Mouse (Mus musculus) liver, postnatal 0 days (tissue): ENCODE measurements at regions not wholly inside any gene's neighbourhood (a gene's known extent, or its start where the extent isn't known, plus 50 kb on each side); places are given as distances from the start of the nearest gene placed in this dataset.

Experiments used
- ATAC-seq: fragments of 200-750 bp; cut with Nextera tagmentation; 2 replicates; pipeline ENCODE4 v1.8.0; 2017; ENCODE audit warnings: mild to moderate bottlenecking, moderate library complexity
- DNase-seq: peaks from one replicate; pipeline ENCODE4 v3.0.0-alpha.2; 2016
- H3K27ac ChIP-seq: fragments of 300-500 bp; sonication (generic); 2 replicates; pipeline ENCODE4 v1.5.1; 2014; ENCODE audit warnings: antibody characterized with exemption, moderate library complexity, mild to moderate bottlenecking, low read depth
- H3K27me3 ChIP-seq: fragments of 300-500 bp; sonication (generic); 2 replicates; pipeline ENCODE4 v1.6.1; 2014; ENCODE audit warnings: low read length, control low read depth, mixed read lengths; ENCODE audit not compliant: insufficient read depth
- H3K36me3 ChIP-seq: fragments of 300-500 bp; sonication (generic); replicated peaks from 2 replicates; pipeline ENCODE4 v1.6.1; 2014; ENCODE audit warnings: mild to moderate bottlenecking, control low read depth, low read length, moderate library complexity, mixed read lengths; ENCODE audit not compliant: insufficient read depth
- H3K4me1 ChIP-seq: fragments of 300-500 bp; sonication (generic); 2 replicates; pipeline ENCODE4 v1.6.1; 2014; ENCODE audit warnings: antibody characterized with exemption, mild to moderate bottlenecking, control low read depth; ENCODE audit not compliant: insufficient read depth
- H3K4me2 ChIP-seq: fragments of 300-500 bp; sonication (generic); 2 replicates; pipeline ENCODE4 v1.6.1; 2014; ENCODE audit warnings: low read depth, mild to moderate bottlenecking, low read length, moderate library complexity, mixed read lengths
- H3K4me3 ChIP-seq: fragments of 300-500 bp; sonication (generic); 2 replicates; pipeline ENCODE4 v1.5.1; 2014; ENCODE audit warnings: low read depth, low read length
- H3K9ac ChIP-seq: fragments of 300-500 bp; sonication (generic); replicated peaks from 2 replicates; pipeline ENCODE4 v1.6.1; 2014; ENCODE audit warnings: mild to moderate bottlenecking, moderate library complexity
- H3K9me3 ChIP-seq: fragments of 300-500 bp; sonication (generic); 2 replicates; pipeline ENCODE4 v1.6.1; 2016; ENCODE audit warnings: mild to moderate bottlenecking, control low read depth, low read length, mixed read lengths
- CTCF ChIP-seq: sonication (generic); IDR thresholded peaks from 2 replicates; pipeline ENCODE4 v1.5.1; 2016; ENCODE audit warnings: antibody characterized with exemption, low read depth
- EP300 ChIP-seq: IDR thresholded peaks from 2 replicates; pipeline ENCODE4 v1.6.1; 2016; ENCODE audit warnings: antibody characterized with exemption, low read depth, mild to moderate bottlenecking
- WGBS: fragments of 180-500 bp; shearing (Covaris S2); extraction: QIAGEN DNeasy Blood & Tissue Kit; methylation state at CpG from one replicate; pipeline ENCODE4 v1.1.7; 2014; ENCODE audit not compliant: insufficient replicate concordance; 5-methylcytosine and 5-hydroxymethylcytosine counted together

DNA sequence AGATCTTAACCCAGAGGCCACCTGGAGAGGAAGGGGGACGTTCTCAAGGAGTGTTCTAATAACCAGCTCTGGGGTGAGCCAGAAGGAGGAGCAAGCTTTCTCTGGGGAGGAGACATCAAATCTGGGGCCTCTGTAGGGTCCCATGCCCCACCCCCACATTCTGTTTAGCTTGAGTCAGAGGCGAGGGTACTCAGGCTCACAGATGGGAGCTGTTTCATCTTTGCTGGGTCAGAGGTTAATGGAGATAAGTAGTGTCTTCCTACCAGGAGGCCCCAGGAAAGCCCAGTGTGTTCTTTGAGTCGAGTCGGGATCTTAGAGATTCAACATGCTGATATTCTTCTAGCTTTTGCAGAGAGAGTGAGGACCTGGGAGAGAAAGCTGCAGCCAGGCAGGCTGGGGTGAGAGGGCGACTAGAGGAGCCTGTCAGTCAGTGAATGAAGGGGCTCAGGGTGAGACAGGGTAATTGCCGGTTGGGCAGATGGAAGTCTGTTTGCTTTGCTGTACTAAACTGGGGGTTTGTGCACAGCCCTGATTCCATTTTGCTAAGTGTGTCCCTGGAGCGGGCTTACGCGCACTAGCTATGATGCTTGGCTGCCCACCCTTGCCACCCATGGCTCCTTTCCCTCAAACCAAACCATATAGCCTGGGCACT is 124.0 kb downstream of the Dact1 start:
- no peaks in the 10 kb centered on the region for H3K27me3 ChIP-seq
- no peak for ATAC-seq
- no peak for DNase-seq
- peaks cover 5% of the 10 kb centered on the region for H3K4me1 ChIP-seq
- no peaks in the 10 kb centered on the region for H3K36me3 ChIP-seq
- TF ChIP-seq EP300 (no peak), CTCF (no peak)
- 55% methylated on average over 9 of the region's 9 CpGs for WGBS
- no peak overlapping the region for H3K4me3 ChIP-seq
- no peak overlapping the region for H3K27ac ChIP-seq
- no peak overlapping the region for H3K9ac ChIP-seq
- H3K4me2 ChIP-seq, result no peak overlapping the region
- no peaks in the 10 kb centered on the region for H3K9me3 ChIP-seq

- Histone ChIP-seq H3K27me3 (no peaks in the 10 kb centered on the region), H3K27ac (no peak overlapping the region), H3K4me2 (no peak overlapping the region), H3K4me3 (no peak overlapping the region), H3K9ac (no peak overlapping the region), H3K9me3 (no peaks in the 10 kb centered on the region), H3K4me1 (peaks cover 5% of the 10 kb centered on the region), H3K36me3 (no peaks in the 10 kb centered on the region)
- peak; percentile 47 for ATAC-seq
- WGBS, result 10% methylated on average over 6 of the region's 6 CpGs
- DNase-seq, result peak; percentile 37
- TF ChIP-seq CTCF (peak; percentile 52), EP300 (no peak)
Measured at GRCm38 (mm10) chr12:71438254-71438653, 128.6 kb downstream of the Dact1 start.

DNA sequence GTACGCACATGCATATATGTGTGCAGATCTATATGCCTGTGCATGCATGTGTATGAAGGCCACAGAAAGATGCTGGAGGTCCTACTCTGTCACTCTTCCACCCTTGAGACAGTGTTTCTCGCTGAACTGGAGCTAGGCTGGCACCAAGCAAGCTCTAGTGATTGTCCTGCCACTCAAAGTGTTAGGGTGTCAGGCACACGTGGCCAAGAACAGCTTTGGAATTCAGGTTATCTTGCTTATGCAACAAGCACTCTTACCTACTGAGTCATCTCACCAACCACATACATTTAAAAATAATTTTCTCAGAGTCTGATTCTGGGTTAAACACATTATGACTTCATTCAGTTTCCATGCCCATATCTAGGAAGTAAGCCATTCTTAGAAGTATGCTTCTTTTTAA is 131.2 kb downstream of the Dact1 start:
- Histone ChIP-seq H3K36me3 (no peaks in the 10 kb centered on the region), H3K27me3 (no peaks in the 10 kb centered on the region), H3K4me2 (no peak overlapping the region), H3K4me1 (peaks cover 5% of the 10 kb centered on the region), H3K9me3 (no peaks in the 10 kb centered on the region), H3K9ac (no peak overlapping the region), H3K4me3 (no peak overlapping the region), H3K27ac (no peak overlapping the region)
- TF ChIP-seq CTCF, result no peak
- no peak for TF ChIP-seq EP300
- ATAC-seq (no peak), DNase-seq (no peak)
- WGBS, result 67% methylated on average over 3 of the region's 3 CpGs

DNA sequence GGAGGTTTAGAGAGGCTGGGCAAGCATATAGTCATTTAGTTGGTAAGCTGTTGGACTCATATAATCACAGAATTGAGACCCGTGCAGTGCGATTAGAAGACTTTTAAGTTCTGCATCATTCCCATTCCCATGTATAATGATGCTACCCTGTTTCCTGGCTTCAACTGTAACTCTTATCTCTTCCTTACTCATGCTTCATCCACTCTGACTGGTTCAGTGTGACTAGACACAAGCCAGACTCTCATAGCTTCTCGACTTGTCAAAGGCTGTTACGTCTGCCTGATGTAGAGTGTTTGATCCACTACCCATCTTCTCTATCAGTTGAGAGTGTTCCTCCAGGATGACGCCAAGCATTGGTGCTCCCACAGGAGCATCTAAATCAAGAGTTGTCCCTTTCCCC is 131.6 kb downstream of the Dact1 start:
- Histone ChIP-seq H3K9ac (no peak overlapping the region), H3K9me3 (no peaks in the 10 kb centered on the region), H3K4me1 (peaks cover 5% of the 10 kb centered on the region), H3K4me2 (no peak overlapping the region), H3K4me3 (no peak overlapping the region), H3K27ac (no peak overlapping the region), H3K36me3 (no peaks in the 10 kb centered on the region), H3K27me3 (no peaks in the 10 kb centered on the region)
- TF ChIP-seq CTCF (no peak), EP300 (no peak)
- WGBS, result 65% methylated on average over 5 of the region's 5 CpGs
- DNase-seq (no peak), ATAC-seq (no peak)

GRCm38 (mm10) chr12:71446177-71446891 is 136.7 kb downstream of the Dact1 start:
- no peaks in the 10 kb centered on the region for H3K9me3 ChIP-seq
- H3K27me3 ChIP-seq, result no peaks in the 10 kb centered on the region
- 0 out of 2 replicates have a peak, but pooled peaks cover 5% of the 10 kb centered on the region for H3K4me1 ChIP-seq
- H3K27ac ChIP-seq, result 0 out of 2 replicates have a peak overlapping the region, but pooled peaks have one; percentile 1
- TF ChIP-seq EP300 (no peak), CTCF (no peak)
- no peaks in the 10 kb centered on the region for H3K36me3 ChIP-seq
- 0 out of 2 replicates have a peak, but pooled peaks have one; percentile 15 for ATAC-seq
- DNase-seq, result no peak
- no peak overlapping the region for H3K9ac ChIP-seq
- H3K4me2 ChIP-seq, result no peak overlapping the region
- no peak overlapping the region for H3K4me3 ChIP-seq
- WGBS, result 43% methylated on average over 8 of the region's 8 CpGs

DNA sequence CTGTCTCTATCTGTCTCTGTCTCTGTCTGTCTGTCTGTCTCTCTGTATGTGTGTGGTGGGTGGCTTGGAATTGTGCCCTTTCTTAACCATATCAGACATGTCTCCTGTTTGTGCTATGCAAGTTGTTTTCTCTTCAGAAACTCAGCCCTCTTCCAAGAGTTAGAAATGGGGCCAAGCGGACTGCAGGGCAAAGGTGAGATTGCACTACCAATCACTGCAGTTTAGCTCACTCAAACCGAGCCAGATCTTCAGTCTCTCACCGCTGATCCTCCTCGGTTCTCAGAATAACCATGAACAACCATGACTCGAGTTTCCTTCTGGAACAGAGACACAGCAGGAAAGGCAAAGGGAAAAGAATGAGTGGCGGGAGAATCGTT is 137.2 kb downstream of the Dact1 start:
- H3K27me3 ChIP-seq, result no peaks in the 10 kb centered on the region
- no peaks in the 10 kb centered on the region for H3K36me3 ChIP-seq
- DNase-seq, result peak; percentile 17
- TF ChIP-seq CTCF, result no peak
- no peak for TF ChIP-seq EP300
- H3K9ac ChIP-seq, result no peak overlapping the region
- ATAC-seq, result peak; percentile 43; the same call in 1 of the 2 replicates
- no peaks in the 10 kb centered on the region for H3K9me3 ChIP-seq
- 28% methylated on average over 7 of the region's 7 CpGs for WGBS
- no peak overlapping the region for H3K4me3 ChIP-seq
- H3K4me1 ChIP-seq, result 0 out of 2 replicates have a peak, but pooled peaks cover 5% of the 10 kb centered on the region
- peak overlapping the region; percentile 1; the same call in 1 of the 2 replicates for H3K27ac ChIP-seq
- H3K4me2 ChIP-seq, result no peak overlapping the region
